Mouse (Mus musculus) midbrain, embryonic 14.5 days (tissue): ENCODE measurements at regions not wholly inside any gene's neighbourhood (a gene's known extent, or its start where the extent isn't known, plus 50 kb on each side); places are given as distances from the start of the nearest gene placed in this dataset.

ENCODE experiments used
- ATAC-seq: fragments of 200-750 bp; cut with Nextera tagmentation; 2 replicates; pipeline ENCODE4 v1.8.0; 2017; ENCODE audit warnings: moderate number of reproducible peaks, moderate library complexity; ENCODE audit not compliant: low FRiP score, low TSS enrichment
- DNase-seq: peaks from one replicate; pipeline ENCODE4 v3.0.0-alpha.2; 2015
- H3K27ac ChIP-seq: fragments of 300-500 bp; sonication (generic); replicated peaks from 2 replicates; pipeline ENCODE4 v1.5.1; 2014; ENCODE audit warnings: mild to moderate bottlenecking, low read depth, low read length, moderate library complexity
- H3K27me3 ChIP-seq: fragments of 300-500 bp; sonication (generic); 2 replicates; pipeline ENCODE4 v1.6.1; 2014; ENCODE audit warnings: low read length, control low read depth, mixed read lengths; ENCODE audit not compliant: control insufficient read depth, insufficient read depth
- H3K36me3 ChIP-seq: fragments of 300-500 bp; sonication (generic); 2 replicates; pipeline ENCODE4 v1.6.1; 2014; ENCODE audit warnings: low read length, control low read depth; ENCODE audit not compliant: control insufficient read depth, insufficient read depth
- H3K4me1 ChIP-seq: fragments of 300-500 bp; sonication (generic); 2 replicates; pipeline ENCODE4 v1.6.1; 2014; ENCODE audit warnings: mild to moderate bottlenecking, antibody characterized with exemption, low read length, control low read depth; ENCODE audit not compliant: control insufficient read depth, insufficient read depth
- H3K4me2 ChIP-seq: fragments of 300-500 bp; sonication (generic); 2 replicates; pipeline ENCODE4 v1.6.1; 2014; ENCODE audit warnings: mild to moderate bottlenecking, low read length, moderate library complexity
- H3K4me3 ChIP-seq: fragments of 300-500 bp; sonication (generic); replicated peaks from 2 replicates; pipeline ENCODE4 v1.5.1; 2014; ENCODE audit warnings: low read depth, low read length
- H3K9ac ChIP-seq: fragments of 300-500 bp; sonication (generic); replicated peaks from 2 replicates; pipeline ENCODE4 v1.6.1; 2014; ENCODE audit warnings: mild to moderate bottlenecking, low read length, moderate library complexity
- H3K9me3 ChIP-seq: fragments of 300-500 bp; sonication (generic); 2 replicates; pipeline ENCODE4 v1.6.1; 2016; ENCODE audit warnings: low read length, control low read depth, mixed read lengths; ENCODE audit not compliant: control insufficient read depth
- whole genome bisulfite sequencing: fragments of 180-500 bp; shearing (Covaris S2); extraction: QIAGEN DNeasy Blood & Tissue Kit; methylation state at CpG from one replicate; pipeline ENCODE4 v1.1.7; 2014; 5-methylcytosine and 5-hydroxymethylcytosine counted together

GRCm38 (mm10) chr4:90437375-90438190, 219.0 kb downstream of the Zfp352 start:
- Histone ChIP-seq H3K36me3 (no peaks in the 10 kb centered on the region), H3K4me1 (peaks cover 3% of the 10 kb centered on the region; the same call in 1 of the 2 replicates), H3K27ac (peak overlapping the region; percentile 52), H3K4me3 (no peak overlapping the region), H3K9ac (no peak overlapping the region), H3K4me2 (peak overlapping the region; percentile 29), H3K27me3 (no peaks in the 10 kb centered on the region), H3K9me3 (no peaks in the 10 kb centered on the region)
- WGBS: 42% methylated on average over 7 of the region's 7 CpGs
- ATAC-seq (peak; percentile 93), DNase-seq (peak; percentile 85)

GRCm38 (mm10) chr4:90438191-90438922, 219.7 kb downstream of the Zfp352 start:
- Histone ChIP-seq H3K27me3 (no peaks in the 10 kb centered on the region), H3K4me3 (no peak overlapping the region), H3K27ac (peak overlapping the region; percentile 52; the same call in 1 of the 2 replicates), H3K36me3 (no peaks in the 10 kb centered on the region), H3K9ac (no peak overlapping the region), H3K4me1 (peaks cover 3% of the 10 kb centered on the region; the same call in 1 of the 2 replicates), H3K4me2 (peak overlapping the region; percentile 29; the same call in 1 of the 2 replicates), H3K9me3 (no peaks in the 10 kb centered on the region)
- DNase-seq (peak; percentile 12), ATAC-seq (peak; percentile 24; the same call in 1 of the 2 replicates)
- WGBS: 61% methylated on average over 10 of the region's 10 CpGs

GRCm38 (mm10) chr4:90445268-90445667, 226.6 kb downstream of the Zfp352 start:
- DNase-seq (no peak), ATAC-seq (no peak)
- Histone ChIP-seq H3K9me3 (no peaks in the 10 kb centered on the region), H3K4me3 (no peak overlapping the region), H3K27ac (no peak overlapping the region), H3K4me2 (no peak overlapping the region), H3K36me3 (no peaks in the 10 kb centered on the region), H3K9ac (no peak overlapping the region), H3K4me1 (no peaks in the 10 kb centered on the region), H3K27me3 (no peaks in the 10 kb centered on the region)
- WGBS: 84% methylated on average over 3 of the region's 3 CpGs

GRCm38 (mm10) chr4:90452576-90452975, 234.0 kb downstream of the Zfp352 start:
- no peak overlapping the region for H3K9ac ChIP-seq
- no peaks in the 10 kb centered on the region for H3K27me3 ChIP-seq
- peak; percentile 40; the same call in 1 of the 2 replicates for ATAC-seq
- H3K4me3 ChIP-seq: no peak overlapping the region
- H3K4me1 ChIP-seq: no peaks in the 10 kb centered on the region
- no peak overlapping the region for H3K27ac ChIP-seq
- DNase-seq: no peak
- H3K9me3 ChIP-seq: no peaks in the 10 kb centered on the region
- H3K4me2 ChIP-seq: no peak overlapping the region
- no peaks in the 10 kb centered on the region for H3K36me3 ChIP-seq

- ATAC-seq: peak; percentile 53; the same call in 1 of the 2 replicates
- H3K36me3 ChIP-seq: no peaks in the 10 kb centered on the region
These were observed 234.4 kb downstream of the Zfp352 start for GRCm38 (mm10) chr4:90453029-90453428.

GRCm38 (mm10) chr4:90496891-90497610, 278.4 kb downstream of the Zfp352 start:
- Histone ChIP-seq H3K36me3 (no peaks in the 10 kb centered on the region), H3K27ac (no peak overlapping the region), H3K4me1 (no peaks in the 10 kb centered on the region), H3K9me3 (no peaks in the 10 kb centered on the region), H3K4me2 (no peak overlapping the region), H3K9ac (no peak overlapping the region), H3K27me3 (no peaks in the 10 kb centered on the region), H3K4me3 (no peak overlapping the region)
- WGBS: 92% methylated on average over 5 of the region's 5 CpGs
- DNase-seq (no peak), ATAC-seq (no peak)

More at GRCm38 (mm10) chr4:90453029-90453428, 234.4 kb downstream of the Zfp352 start:
- Histone ChIP-seq H3K4me3 (no peak overlapping the region), H3K27ac (no peak overlapping the region), H3K9me3 (no peaks in the 10 kb centered on the region), H3K4me1 (no peaks in the 10 kb centered on the region), H3K9ac (no peak overlapping the region), H3K27me3 (no peaks in the 10 kb centered on the region), H3K4me2 (no peak overlapping the region)
- WGBS: 85% methylated on average over 3 of the region's 3 CpGs
- no peak for DNase-seq
